Mouse (Mus musculus) spleen, adult 2 months (tissue): ENCODE data around the gene Rps6kb1.

ENCODE experiments used
- CTCF ChIP-seq: fragments of 200-500 bp; IDR thresholded peaks from 2 replicates; pipeline ENCODE4 v1.5.1; 2011; ENCODE audit warnings: mild to moderate bottlenecking, inconsistent platforms; ENCODE audit not compliant: insufficient read depth, insufficient read length, insufficient replicate concordance; ENCODE audit errors: extremely low read depth
- POLR2A ChIP-seq: fragments of 200-500 bp; IDR thresholded peaks from 2 replicates; pipeline ENCODE4 v1.6.1; 2011; ENCODE audit warnings: low read depth, low read length, inconsistent platforms

GRCm38 (mm10) chr11:86490782-86491181 lies 53.8 kb downstream of the Rps6kb1 start:
- TF ChIP-seq CTCF (no peak), POLR2A (no peak)
